Mouse (Mus musculus) adrenal gland, postnatal 14 days (tissue): ENCODE results near the gene Tpra1. TPM values are rescaled to one million over a fixed set of nuclear protein-coding genes. Genes with fewer than 3 reads are reported as not detected.

Experiments
- DNase-seq: peaks from one replicate; pipeline ENCODE4 v3.0.0; 2021; ENCODE audit warnings: mixed read lengths
- total RNA-seq: library from RNA; stranded (reverse); gene quantifications from 2 replicates; pipeline ENCODE4 v1.2.3, GENCODE M21; 2021

Tpra1 gene
- total RNA-seq, 1 experiment from 2014 or later, result 73.2 TPM

GRCm38 (mm10) chr6:88926870-88927269 lies 24.8 kb downstream of the Tpra1 start:
- peak; percentile 79 for DNase-seq

- DNase-seq, result peak; percentile 87
Measured at GRCm38 (mm10) chr6:88927595-88927994, 25.5 kb downstream of the Tpra1 start.

- DNase-seq, result peak; percentile 9
Measured at GRCm38 (mm10) chr6:88928026-88928425, 26.0 kb downstream of the Tpra1 start.

- DNase-seq, result peak; percentile 80
Measured at GRCm38 (mm10) chr6:88928576-88928975, 26.5 kb downstream of the Tpra1 start.

- DNase-seq, result peak; percentile 3
Measured at GRCm38 (mm10) chr6:88929451-88929850, 27.4 kb downstream of the Tpra1 start.

GRCm38 (mm10) chr6:88930049-88930448 lies 28.0 kb downstream of the Tpra1 start:
- peak; percentile 10 for DNase-seq

- no peak for DNase-seq
Measured at GRCm38 (mm10) chr6:88931449-88931848, 29.4 kb downstream of the Tpra1 start.

- no peak for DNase-seq
Measured at GRCm38 (mm10) chr6:88934132-88934531, 32.1 kb downstream of the Tpra1 start.

GRCm38 (mm10) chr6:88934816-88935215 lies 32.8 kb downstream of the Tpra1 start:
- DNase-seq, result no peak

GRCm38 (mm10) chr6:88935735-88936276 lies 33.8 kb downstream of the Tpra1 start:
- DNase-seq, result peak; percentile 72

- no peak for DNase-seq
Measured at GRCm38 (mm10) chr6:88936342-88937213, 34.5 kb downstream of the Tpra1 start.

GRCm38 (mm10) chr6:88937214-88937549 lies 35.1 kb downstream of the Tpra1 start:
- DNase-seq, result no peak

- no peak for DNase-seq
Measured at GRCm38 (mm10) chr6:88937971-88938663, 36.1 kb downstream of the Tpra1 start.

GRCm38 (mm10) chr6:88938664-88939055 lies 36.6 kb downstream of the Tpra1 start:
- no peak for DNase-seq

GRCm38 (mm10) chr6:88939281-88940089 lies 37.4 kb downstream of the Tpra1 start:
- peak; percentile 40 for DNase-seq

- no peak for DNase-seq
Measured at GRCm38 (mm10) chr6:88940090-88940916, 38.3 kb downstream of the Tpra1 start.

GRCm38 (mm10) chr6:88941628-88942027 lies 39.6 kb downstream of the Tpra1 start:
- no peak for DNase-seq

- no peak for DNase-seq
Measured at GRCm38 (mm10) chr6:88942595-88942994, 40.5 kb downstream of the Tpra1 start.

- DNase-seq, result no peak
Measured at GRCm38 (mm10) chr6:88943666-88944065, 41.6 kb downstream of the Tpra1 start.

GRCm38 (mm10) chr6:88946442-88946841 lies 44.4 kb downstream of the Tpra1 start:
- DNase-seq, result no peak

GRCm38 (mm10) chr6:88947771-88948170 lies 45.7 kb downstream of the Tpra1 start:
- no peak for DNase-seq
